Mouse (Mus musculus): ENCODE data around the gene Slc28a1.
"Not testable (repeated sequence)": the region's sequence is repeated elsewhere in the genome, so short reads cannot be mapped to it uniquely, and the experiment has no call there.

The Slc28a1 gene

DNA sequence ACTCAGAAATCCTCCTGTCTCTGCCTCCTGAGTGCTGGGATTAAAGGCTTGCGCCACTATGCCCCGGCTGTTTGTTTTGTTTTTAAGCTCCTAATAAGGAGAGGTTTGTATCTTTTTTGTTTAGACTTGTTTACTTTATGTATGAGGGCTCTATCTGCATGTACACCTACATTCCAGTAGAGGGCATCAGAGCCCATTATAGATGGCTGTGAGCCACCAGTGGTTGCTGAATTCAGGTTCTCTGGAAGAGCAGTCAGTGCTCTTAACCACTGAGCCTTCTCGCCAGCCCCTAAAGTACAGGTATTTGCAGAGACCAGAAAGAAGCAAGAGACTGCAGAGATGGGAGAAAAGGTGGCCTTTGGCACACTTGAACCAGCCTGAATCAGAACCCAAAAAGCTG lies 52.5 kb downstream of the Slc28a1 start:
- DNase-seq (ENCODE audit: low spot score in 2 of 2) = peak in 1 of 2 experiments; percentile 17

DNA sequence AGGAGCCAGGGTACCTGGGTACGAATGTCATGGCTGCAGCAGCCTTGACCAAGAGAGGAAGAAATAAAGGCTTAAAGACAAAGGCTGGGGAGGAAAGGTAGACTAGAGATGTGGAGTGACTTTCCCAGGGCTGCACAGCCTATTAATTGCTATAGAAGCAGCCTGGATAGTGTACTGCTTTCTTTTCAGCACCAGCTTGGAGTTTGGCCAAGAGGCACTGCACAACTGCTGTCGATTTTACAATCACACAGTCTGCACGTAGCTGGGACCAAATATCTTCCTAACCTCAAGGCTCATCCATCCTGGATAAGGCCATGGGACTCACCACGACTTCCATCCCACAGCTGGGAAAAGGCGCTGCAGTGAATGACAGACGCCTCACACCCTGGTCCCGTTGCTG lies 54.8 kb downstream of the Slc28a1 start:
- no peak for DNase-seq (ENCODE audit: low spot score in 2 of 2)

DNA sequence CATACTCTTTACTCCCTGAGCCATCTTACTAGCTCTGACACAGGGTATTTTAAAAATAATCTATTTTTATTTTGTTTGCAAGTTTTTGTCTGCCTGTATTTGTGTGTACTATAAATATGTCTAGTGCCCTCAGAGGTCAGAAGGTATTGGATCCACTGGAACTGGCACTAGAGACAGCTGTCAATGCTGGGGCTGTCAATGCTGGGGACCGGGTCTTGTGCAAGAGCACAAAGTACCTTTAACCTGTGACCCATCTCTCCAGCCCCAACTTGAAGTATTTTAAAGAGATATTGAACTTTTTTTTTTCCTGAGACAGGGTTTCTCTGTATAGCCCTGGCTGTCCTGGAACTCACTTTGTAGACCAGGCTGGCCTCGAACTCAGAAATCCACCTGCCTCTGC lies 59.3 kb downstream of the Slc28a1 start:
- no peak for DNase-seq (ENCODE audit: low spot score in 2 of 2)

DNA sequence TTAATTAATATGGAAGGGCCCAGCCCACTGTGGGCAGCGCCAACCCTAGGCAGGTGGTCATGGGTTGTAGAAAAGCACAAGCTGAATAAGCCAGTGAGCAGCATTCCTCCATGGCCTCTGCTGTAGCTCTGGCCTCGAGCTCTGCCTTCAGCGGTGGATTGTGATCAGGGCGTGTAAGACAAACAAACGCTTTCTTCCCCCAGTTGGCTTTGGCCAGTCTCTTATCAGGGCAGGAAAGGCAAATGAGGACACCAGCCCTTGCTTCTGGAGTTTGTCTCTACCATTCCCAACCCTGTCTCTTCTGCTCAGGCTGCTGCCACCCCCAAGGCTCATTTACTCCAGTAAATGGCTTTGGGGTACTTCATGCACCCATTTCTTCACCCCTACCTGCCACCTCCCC lies 60.1 kb downstream of the Slc28a1 start:
- DNase-seq (ENCODE audit: low spot score in 2 of 2) = no peak

DNA sequence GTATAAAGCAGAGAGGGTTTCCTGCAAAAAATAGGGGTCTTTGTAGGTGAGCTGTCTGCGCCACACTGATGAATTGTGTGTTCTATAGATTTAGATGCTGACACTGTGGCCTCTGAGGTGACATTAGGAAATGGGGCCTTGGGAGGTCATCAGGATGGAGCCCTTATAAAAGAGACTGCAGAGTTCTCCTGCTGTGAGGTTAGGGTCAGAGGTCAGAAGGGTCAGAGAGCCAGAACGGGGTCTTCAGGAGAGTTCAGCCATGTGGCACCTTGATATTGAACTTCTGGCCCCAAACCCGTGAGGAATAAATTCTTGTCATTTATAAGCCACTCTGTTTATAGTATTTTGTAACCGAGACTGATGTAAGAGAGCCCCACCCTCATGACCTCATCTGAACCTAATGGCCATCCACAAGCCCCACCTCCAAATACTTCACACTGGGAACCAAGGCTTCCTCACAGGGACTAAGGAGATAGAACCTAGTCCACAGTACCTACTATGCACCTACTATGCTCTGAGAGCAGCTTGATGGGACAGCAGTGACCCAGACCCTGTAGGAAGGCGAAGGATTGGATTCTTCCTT lies 61.7 kb downstream of the Slc28a1 start:
- no peak for DNase-seq (ENCODE audit: low spot score in 2 of 2)

DNA sequence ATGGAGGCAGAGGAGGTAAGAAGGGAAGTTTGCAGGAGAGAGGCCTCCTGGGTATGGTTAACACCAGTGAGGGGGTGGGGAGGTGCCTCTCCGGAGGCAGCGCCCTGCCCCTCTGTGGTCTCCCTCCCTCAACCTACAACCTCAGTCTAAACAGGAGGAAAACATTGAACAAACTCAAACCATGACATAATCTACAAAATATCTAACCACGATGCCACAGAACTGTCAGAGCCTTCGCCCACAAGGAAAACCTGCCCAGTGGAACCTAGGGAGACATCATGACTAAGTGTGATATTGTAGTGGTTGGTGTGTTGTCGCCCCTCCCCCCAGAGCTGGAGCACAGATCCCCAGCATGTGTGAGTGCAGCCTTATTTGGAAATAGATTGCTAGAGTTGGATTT lies 64.9 kb downstream of the Slc28a1 start:
- no peak for DNase-seq (ENCODE audit: low spot score in 2 of 2)

DNA sequence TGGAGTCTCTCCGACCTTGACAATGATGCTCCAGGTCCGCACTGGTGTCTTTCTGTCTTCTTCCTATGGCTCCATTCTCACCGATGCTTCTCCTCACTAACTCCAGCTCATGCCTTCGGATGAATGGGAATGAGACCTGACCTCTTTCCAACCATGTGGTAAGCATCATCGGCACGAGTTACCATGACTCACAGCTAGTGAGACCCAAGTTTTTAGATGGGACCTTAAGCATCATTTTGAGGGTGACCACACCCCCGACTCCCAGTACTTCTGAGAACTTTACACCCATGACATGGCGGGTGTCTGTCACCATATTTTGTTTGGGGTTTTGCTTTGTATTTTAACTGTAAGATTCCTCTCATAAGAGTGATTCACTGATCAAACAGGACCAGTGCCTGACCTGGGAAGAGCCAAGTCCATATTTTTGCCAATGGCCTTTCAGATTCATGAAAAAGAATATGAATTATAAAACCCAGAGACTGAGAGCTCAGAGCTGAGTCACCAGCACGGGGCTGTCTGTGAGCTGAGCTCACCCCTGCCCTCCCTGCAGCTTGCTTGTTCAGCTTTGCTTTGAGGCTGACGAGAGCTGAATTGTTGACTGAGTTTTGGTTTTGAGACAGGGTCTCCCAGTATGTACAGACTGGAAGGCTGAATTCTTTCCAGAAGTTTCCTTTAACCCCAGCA lies 68.0 kb downstream of the Slc28a1 start:
- DNase-seq (ENCODE audit: low spot score in 2 of 2) = no peak

DNA sequence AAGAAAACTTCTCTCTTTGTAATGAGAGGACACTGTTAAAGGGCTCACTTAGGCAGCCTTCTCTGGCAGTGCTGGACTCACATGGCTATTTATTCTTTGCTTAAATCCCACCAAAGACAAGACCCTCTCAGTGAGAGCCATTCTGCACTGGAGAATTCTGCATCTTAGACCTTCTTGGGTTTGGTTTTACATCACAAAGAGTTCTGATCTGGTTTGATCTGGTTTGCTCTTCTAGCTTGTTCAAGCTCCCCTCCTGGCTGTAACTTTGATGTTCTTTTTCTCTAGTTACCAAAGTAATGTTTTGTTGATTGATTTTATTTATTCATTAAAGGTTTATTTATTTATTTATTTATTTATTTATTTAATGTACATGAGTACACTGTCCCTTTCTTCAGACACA lies 68.6 kb downstream of the Slc28a1 start:
- DNase-seq (ENCODE audit: low spot score in 2 of 2) = no peak

DNA sequence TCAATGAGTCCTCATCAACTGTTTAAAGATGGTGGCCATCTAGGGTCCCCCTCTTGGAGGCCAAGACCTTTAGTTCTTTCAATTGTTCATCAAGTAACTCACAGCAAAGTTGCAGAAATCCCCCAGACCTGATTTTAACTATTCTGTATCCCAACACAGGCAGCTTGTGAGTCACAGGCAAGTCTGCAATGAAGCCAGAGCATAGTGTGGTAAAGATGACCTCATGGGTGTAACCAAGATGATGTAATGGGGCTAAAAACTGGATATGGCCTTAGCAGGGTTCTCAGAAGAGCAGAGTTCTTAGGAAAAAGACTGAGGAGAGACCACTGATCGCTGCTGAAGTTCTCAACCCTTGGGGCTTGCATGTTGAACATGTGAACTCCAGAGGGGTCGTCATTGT lies 69.5 kb downstream of the Slc28a1 start:
- no peak for DNase-seq (ENCODE audit: low spot score in 2 of 2)

DNA sequence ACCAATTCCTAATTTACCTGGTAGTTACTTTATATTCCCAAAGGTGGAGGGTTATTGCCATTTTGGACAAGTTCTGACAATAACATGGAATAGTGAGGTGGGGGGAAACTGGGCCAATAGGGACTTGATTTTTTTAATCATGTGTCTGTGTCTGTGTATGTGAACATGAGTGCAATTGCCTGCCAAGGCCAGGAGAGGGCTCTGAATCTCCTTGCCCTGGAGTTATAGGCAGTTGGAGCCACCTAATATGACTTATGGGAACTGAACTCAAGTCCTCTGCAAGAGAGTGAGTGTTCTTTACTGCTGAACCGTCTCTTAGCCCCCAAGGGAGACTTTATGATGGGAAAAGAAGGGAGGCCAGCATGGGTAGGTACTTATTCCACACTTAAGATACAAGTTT lies 70.1 kb downstream of the Slc28a1 start:
- no peak for DNase-seq (ENCODE audit: low spot score in 2 of 2)

DNA sequence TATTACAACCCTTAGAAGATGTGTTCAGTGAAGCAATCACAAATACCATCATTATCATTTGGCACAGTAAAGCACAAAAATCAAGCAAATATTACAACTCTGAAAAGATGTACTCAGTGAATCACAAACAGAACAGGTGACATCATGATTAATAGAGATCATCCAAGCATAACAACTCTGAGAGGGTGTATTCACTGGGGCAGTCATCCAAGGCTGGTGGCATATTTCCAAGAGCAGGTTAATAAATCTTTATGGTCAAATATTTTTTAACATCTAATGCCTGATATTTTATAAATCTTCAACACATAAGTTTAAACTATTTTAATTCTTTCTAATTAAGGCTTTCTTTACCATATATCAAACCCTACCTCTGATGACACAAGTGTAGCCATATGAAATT lies 71.4 kb downstream of the Slc28a1 start:
- DNase-seq (ENCODE audit: low spot score in 2 of 2) = not testable (repeated sequence)

DNA sequence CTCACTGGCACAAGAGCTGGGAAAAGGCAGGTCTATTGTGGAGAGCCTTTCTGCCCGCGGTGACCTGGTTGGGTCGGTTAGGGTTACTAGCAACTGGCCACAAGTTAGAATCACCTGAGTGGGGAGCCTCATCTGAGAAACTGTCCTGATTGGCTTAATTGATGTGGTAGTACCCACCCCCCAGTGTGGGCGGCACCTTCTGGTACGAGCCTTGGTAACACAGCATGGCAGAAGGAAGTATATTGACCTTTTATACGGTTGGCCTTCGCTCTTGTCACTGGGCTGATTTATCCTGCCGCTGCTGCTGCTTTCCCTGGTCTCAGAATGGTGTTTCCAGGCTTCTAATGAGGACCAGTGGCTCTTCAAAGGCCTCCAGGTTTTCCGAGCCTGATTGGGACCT lies 74.6 kb downstream of the Slc28a1 start:
- no peak for DNase-seq (ENCODE audit: low spot score in 2 of 2)

DNA sequence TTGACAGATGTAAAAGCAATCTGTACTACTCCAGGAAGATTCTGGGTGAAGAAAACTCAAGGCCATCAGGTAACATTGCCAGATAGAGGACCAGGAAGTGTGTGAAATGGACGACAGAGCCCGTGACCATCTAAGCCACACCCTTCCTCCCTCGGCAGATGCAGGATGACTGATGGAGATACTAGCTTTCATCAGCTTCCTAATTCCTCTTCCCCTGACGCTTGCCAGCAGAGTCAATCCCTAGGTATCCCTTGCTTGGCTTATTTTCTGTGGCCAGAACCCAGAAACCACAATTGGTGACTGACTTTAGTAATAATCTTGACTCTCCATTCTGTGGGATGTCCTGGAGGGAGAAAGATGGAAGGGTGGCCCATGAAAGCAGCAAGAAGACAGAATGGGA lies 80.9 kb downstream of the Slc28a1 start:
- no peak for DNase-seq (ENCODE audit: low spot score in 2 of 2)

DNA sequence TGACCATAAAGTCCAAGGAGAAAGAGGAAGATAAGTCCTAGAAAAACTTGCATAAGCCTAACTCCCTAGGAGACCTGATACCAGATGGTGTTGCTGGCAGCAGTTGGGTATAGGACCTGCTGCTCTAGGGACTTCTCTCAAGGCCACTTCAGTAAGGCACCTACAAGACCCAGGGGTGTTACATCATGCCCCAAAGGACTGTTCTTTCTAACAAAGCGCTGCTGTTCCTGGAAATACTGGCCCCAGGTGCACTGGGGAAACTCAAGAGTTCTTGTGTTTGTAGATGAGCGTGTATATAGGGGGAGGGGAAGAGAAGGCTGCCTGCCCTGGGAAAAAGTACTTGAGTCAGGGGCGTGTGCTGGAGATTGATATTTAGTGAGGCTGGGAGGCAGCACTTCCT lies 82.2 kb downstream of the Slc28a1 start:
- DNase-seq (ENCODE audit: low spot score in 2 of 2) = no peak

DNA sequence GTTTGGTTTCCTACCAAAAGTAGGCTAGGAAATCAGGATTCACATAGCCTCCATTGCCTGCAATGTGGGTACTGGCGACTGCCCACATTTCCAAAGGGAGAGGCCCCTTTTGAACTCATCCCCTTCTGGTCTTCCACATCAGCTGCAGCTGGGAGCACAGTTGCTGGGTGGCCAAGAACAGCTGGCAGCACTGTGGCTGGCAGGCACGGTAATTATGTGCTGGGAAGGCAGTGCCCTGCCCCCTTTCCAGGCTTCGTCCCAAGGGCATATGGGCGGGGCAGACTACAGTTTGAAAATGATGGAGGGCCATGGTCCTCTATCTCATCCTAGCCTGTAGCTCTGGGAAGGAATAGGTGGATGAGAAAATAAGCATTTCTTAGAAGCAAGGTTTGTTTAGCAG lies 83.9 kb downstream of the Slc28a1 start:
- DNase-seq (ENCODE audit: low spot score in 2 of 2) = no peak

DNA sequence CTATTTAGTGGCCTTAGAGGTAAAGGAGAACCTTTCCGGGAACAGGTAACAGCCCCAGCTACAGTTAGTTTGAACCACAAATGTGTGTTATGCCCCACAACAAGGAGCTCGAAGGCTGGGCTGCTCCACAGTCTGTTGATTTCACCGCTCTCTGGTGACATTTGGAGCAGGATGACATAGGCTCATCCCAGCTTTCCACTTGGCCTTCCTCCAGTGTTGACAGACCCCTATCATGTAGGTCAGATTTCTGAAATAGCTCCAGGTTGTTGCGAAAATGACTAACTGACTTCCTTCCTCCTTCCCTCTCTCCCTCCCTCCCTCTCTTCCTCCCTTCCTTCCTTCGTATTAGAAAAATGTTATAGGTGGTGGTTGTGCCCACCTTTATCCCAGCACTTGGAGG lies 84.5 kb downstream of the Slc28a1 start:
- DNase-seq (ENCODE audit: low spot score in 2 of 2) = no peak

DNA sequence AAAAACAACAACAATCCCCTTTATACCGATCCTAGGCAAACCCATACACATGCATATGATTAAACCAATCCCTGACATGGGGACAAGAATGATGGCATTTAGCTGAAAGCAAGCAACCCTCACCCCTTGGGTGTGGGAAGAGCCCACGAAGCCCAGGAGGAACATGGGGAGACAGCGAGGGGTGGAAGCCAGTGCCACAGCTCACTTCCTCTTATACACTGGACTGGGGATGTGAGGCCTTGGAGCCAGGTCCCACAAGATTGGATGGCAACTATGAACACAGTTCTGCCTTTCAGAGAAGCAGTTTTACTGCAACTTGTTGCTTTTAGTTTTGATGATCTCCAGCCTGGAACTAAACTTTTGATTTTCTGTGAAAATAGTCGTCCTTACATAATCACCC lies 85.2 kb downstream of the Slc28a1 start:
- DNase-seq (ENCODE audit: low spot score in 2 of 2) = no peak

DNA sequence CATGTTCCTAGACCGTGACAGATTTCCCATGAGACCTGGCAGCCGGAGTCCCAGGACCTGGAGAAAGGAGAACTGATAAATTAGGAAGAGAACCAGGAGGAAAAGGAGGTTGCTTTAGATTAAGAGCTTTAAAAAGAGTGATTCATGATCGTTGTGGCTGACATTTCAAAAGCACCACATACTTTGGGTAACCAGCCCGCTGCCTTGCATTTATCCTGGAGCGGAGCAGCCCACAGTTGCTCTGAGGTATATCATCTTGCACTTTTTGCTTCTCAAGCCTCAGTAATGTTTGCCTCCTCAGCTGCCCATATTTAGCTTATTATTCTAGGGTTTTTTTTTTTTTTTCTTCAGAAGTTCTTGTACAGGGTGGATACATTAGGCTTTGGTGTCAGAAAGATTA lies 87.8 kb downstream of the Slc28a1 start:
- DNase-seq (ENCODE audit: low spot score in 2 of 2) = no peak

DNA sequence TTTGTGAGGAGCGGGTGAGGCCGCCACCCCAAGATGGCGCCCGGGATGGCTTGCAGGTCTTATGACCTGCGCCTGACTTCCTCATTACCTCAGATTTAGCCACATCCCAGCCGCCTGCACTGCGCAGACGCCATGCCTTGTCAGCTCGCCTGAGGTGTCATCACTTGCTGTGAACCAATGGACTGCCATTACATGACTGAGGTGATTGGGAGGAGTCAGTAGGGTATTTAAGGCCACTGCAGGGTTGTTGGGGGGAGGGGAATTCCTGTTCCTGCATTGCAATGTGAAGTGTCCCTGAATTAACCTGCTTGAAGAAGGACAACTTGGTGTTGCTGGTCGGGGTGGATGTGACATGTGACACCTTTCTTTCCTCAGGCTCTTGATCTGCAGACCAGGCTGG lies 89.0 kb downstream of the Slc28a1 start:
- not testable (repeated sequence) for DNase-seq (ENCODE audit: low spot score in 2 of 2)

DNA sequence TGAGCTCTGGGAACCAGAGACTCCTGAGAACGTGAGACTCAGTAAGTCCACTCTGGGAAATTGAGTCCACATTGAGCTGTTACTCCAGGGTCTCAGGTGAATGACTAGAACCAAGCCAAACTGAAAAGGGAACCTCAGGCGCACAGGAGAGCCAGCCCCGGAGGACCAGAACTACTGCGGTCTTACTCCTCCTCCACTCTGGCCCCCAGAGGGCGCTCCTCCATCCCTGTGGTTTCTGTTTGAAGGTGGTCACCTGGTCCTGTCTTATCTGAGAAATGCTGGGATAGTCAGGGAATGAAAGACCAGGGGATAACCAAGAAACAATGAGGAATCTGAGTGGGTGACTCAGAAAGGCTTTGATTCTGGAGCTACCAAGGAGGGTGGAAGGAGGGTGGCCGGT lies 94.3 kb downstream of the Slc28a1 start:
- peak; percentile 55 to 64 for DNase-seq (ENCODE audit: low spot score in 2 of 2)

DNA sequence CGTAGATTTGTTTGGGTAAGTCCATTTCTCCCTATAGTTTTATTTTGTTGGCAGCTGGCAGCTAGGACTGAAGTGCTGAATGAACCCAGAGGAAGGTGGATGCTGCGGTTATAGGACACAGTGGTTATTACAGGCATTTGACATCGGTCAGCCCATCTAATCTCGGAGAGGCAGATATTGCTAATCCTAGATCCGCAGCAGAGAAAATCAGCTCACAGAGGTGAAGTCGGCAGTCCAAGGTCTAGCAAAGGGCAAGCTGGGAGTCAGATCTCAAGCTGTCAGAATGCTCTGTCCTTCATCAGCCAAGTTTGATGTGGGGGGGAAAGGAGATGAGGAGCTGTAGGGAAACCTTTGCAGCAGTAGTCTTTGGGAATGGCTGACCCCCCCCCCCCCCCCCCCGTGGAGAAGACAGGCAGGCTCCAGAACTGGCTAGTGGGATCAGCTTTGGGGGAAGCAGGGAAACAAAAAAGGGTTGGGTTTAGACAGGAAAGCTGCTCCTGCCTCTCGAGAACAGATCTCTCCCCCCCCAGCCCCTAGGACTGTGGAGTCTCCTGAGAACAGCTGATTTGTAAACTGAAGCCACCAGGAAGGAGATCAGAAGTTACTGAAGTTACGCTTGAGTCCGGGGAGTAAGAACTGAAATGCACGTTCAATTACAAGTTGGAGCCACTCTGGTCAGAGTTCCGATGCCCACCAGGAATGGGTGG lies 95.5 kb downstream of the Slc28a1 start:
- no peak for DNase-seq (ENCODE audit: low spot score in 2 of 2)

DNA sequence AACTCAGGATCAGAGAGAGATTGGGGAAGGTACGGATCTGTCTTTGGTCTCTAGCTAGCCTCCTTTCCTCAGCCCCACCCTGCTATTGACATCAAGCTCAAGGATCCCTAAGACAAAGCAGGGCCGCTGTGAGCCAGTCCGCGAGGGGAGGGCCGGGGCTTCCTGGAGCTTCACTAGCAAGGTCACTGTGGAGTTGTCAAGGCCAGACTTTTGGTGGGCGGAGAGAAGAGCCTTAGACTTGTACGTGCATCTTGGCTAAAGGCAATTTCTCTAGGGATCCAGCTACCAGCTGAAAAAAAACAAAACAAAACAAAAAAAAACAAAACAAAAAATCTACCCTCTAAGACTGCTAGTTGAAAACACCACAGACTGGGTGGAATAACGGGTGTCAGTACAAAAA lies 97.2 kb downstream of the Slc28a1 start:
- no peak for DNase-seq (ENCODE audit: low spot score in 2 of 2)

DNA sequence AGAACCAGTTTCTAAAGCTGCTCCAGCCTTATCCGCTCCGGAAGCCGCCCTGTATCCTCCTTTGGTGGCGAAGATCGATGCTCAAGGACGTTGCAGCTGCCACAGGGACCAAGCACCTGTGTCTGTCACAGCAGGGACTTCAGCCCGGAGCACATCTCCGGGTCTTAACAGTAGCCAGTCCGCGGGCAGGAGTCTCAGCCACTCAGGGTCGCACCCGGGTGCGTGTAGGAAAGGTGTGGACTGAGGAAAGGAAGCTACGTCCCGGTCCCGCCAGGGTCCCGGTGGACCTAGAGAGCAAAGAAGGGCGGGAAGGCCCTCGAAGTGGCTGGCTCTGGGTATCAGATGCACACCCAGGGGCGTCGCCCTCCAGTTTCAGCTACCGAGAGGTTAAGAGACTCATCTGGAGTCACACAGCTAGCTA lies 97.7 kb downstream of the Slc28a1 start:
- peak; percentile 75 to 77 for DNase-seq (ENCODE audit: low spot score in 2 of 2)
